Mouse (Mus musculus) layer of hippocampus, adult 18-20 months (tissue): Measurements from ENCODE around the gene Prkg1. TPM values are rescaled to one million over a fixed set of nuclear protein-coding genes. Genes with fewer than 3 reads are reported as not detected.

ENCODE experiments used
- DNase-seq, 2 experiments: peaks; one replicate each; pipeline ENCODE4 v3.0.0; 2022; ENCODE audit warnings: low spot score in 2 of 2
- total RNA-seq, 2 experiments: library from RNA; stranded (reverse); gene quantifications; 2 replicates each; pipeline ENCODE4 v1.2.3; 2021

Gene Prkg1
- total RNA-seq, 2 experiments from 2014 or later, result 20.8 to 22.6 TPM

GRCm38 (mm10) chr19:31746635-31747034 lies 18.2 kb downstream of the Prkg1 start:
- DNase-seq, result peak in 1 of 2 experiments; percentile 49

GRCm38 (mm10) chr19:31743241-31744045 lies 21.4 kb downstream of the Prkg1 start:
- no peak for DNase-seq

DNA sequence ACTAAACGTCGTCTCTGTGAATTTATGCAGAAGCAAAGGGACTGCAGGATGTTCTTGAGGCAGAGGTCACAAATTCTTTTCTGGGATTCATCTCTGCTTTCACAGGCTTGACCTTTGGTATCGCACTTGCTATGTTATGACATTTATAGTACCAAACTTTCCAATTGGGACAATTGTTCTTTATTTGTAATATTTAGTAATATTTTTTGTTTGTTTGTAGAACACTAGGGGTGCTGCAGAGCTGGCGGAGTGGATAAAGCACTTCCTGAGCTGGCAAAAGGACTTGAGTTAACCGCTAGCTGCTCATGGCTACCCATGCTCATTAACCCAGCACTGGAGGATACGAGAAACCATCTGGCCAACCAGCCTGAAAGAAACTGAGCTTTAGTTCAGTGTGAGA lies 49.9 kb downstream of the Prkg1 start:
- DNase-seq, result no peak

DNA sequence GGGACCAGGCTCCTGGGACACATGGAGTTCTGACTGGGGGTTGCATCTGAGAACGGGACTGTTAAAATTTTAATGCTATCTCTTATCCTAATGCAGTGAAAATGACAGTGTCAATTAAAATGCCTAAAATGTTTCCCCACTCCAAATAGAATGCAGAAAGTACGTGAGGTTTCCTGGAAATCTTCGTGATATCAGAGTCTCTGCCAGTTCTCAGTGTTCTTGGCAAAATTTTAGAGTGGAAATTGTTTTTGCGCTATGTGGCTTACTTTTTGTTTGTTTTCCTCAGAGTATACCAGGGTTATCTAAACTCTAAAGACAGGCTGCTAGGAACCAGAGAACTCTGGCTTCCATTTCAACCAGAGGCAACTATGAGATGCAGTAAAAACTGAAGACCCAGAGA lies 50.4 kb downstream of the Prkg1 start:
- DNase-seq, result no peak

DNA sequence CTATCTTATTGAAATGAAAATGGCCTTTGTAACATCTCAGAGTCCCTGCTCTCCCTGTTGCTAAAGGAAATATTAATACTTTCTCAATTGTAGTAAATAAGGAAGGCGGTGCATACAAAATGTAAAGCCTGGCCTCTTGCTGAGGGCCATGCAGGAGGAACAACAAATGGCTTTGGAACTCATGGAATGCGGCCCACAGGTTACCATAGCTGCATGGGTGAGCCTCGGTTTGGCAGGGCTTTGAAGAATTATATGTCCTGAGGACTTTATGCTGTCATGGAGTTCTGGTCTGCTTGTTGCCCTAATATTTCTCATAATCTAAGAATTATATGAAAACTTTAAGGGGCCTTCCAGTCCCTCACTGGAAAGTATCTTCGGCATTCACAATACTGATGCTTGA lies 51.5 kb downstream of the Prkg1 start:
- DNase-seq, result no peak

DNA sequence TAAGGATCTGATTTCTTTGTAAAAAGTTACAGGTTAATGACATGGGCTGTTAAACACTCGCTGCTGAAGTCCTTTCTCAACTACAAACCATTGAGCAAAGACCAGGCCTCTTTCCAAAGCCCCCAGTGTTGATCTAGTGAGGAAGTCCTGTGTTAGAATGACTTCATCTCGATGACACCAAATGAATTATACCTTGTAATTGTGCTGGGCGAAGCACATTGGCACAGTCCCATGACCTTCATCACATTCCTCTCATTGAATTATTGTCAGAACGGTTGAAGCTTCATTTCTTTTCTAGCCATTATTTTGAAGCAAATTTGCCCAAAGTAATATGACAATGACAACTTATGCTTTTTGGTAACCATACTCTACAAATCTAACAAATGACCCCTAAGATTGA lies 54.5 kb downstream of the Prkg1 start:
- no peak for DNase-seq

DNA sequence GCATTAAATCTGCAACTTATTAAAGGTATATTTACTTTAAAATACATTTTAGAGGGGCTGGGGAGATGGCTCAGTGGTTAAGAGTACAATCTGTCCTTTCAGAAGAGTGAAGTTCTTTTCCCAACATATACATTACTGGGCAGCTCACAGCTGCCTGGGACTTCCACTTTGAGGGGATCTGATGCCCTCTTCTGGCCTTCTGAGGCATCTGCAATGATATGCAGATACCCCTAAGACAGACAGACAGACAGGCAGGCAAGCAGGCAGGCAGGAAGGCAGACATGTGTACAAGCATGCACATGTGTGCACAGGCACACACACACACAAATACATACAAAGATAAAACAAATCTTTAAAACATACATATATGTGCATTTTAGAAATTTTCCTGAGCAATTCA lies 60.8 kb downstream of the Prkg1 start:
- DNase-seq, result no peak

- DNase-seq, result peak in 1 of 2 experiments; percentile 2
Measured at GRCm38 (mm10) chr19:31698916-31699315, 65.9 kb downstream of the Prkg1 start.

DNA sequence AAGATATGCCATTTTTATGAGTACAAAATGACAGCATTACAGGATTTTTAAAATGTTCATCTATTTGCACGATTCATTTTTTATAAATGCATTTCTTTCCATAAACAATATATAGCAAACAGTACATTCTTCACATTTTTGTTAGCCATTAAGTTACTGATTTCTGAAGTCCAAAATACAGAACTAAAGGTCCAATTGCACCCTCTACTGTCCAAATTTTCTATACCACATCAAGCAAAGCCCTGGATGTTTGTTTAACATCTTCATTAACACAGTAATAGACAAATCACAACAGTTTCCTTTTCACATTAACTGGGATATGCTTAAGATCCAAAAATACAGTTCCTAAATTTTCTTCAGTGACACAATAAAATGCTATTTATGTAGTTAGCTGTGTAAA lies 84.0 kb downstream of the Prkg1 start:
- DNase-seq, result peak in 1 of 2 experiments; percentile 46

DNA sequence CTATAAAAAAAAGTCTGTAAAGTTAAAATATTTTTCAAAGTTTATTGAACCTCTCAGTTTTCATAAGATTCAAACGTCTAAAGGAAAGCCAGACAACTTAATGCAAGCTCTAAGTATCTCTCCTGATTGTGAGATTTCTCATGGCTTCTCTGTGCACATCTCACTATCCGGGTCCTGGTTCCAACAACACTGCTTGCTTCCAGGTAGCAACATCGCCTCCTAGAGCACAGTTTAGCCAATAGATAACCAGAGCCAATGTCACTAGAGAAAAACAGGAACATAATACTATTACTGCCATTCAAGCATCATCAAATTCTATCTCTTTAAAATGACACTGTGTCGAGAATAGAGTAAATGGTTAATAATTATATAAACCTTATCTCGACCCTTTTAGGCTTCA lies 86.5 kb downstream of the Prkg1 start:
- peak in 1 of 2 experiments; percentile 12 for DNase-seq

DNA sequence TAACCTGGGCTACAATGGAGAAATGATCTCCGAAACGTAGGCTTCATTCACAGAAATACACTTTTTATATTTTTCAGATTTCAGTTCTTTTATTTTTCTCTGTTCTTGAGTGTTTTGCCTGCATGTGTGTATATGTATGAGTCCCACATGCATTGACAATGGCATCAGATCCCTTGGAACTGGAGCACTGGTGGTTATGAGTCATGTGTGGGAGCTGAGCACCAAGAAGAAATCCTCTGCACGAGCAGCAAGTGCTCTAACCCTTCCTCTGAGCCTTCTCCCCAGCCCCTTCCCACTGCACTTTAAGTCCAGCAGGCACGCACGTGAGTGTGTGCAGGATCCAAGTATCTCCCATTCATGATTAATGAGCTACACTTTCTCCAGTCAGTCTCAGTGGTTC lies 93.1 kb downstream of the Prkg1 start:
- no peak for DNase-seq

GRCm38 (mm10) chr19:31665007-31665406 lies 99.8 kb downstream of the Prkg1 start:
- peak; percentile 25 to 61 for DNase-seq

GRCm38 (mm10) chr19:31664159-31664991 lies 100.5 kb downstream of the Prkg1 start:
- DNase-seq, result peak; percentile 63 to 83

DNA sequence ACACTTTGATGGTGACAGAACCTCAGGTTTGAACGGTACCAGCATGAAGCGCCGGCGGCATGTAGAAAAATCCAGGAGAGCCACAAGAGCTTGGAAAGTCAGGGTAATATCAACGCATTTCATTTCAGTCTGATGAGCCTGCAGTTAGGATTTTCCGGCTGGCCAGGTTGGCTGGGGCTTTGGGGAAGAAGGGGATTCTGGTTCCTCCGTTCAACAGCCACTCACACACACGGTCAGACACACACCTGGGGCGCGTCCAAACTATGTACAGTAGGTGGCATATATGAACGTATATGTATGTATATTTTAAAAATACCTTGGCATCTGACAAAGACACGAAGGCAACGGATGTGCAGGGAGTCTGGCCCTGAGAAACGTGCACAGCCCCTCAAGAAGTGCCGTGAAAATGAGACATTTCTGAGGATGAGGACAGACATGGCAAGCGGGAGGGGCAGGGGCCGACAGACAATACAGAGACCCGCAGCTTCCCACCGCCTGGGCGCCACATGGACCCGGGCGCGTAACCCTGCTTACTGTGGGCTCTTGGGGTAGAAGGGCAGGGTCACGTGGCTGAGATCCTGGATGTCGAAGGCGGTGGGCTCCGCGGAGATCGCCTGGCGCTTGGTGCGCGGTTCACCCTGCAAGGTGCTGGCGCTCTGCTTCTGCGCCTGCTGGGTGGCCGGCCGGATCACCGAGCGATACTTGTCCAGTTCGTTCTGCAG lies 101.2 kb downstream of the Prkg1 start:
- DNase-seq, result peak; percentile 15 to 41

GRCm38 (mm10) chr19:31662802-31663201 lies 102.0 kb downstream of the Prkg1 start:
- DNase-seq, result peak; percentile 59 to 79

DNA sequence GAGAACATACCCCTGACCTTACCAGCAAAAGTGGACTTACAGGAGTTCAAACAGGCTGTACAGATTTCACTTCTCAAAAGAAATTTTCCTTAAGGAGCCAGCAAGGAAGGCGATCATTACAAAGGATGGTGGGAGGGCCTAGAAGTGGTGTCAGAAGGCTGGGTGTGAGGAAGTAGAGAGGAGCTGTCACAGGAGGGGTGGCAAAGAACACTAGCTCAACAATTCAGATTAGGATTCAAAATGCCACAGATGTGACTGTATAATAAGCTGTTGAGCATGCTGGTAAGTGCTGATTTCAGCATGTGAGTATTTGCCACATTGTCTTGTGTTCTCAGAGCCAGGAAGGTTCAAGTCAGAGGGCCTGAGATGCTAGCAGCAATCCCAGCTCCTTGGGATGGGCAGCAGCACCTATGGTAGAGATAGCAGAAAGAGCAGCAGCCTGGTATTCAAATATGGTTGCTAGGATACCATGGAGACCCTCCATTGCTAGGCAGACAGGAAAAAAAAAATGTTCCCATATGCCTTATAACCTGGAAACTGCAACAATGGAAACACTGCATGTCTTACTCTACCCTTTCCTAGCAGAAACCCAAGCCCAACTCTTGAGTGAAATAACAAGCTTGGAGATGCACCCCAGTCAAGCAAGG lies 106.0 kb downstream of the Prkg1 start:
- peak in 1 of 2 experiments; percentile 11 for DNase-seq

DNA sequence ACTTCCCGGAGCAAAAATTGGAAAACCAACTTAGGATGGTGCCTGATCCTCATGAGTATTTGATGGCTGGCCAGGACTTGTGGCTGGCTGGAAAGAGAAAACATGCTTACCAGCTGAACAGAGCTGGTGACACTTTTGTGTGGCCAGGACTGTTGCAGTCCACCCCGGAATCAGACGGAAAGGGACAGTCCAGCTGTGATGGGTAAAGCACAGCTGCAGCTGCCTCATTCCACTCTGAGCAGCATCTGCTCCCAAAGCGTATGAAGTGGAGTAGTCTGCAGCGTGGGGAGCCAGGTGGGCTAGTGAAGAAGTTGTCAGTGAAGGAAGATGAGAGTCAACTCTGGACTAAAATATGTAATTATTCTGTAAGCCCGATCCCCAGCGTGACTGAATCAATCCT lies 108.6 kb downstream of the Prkg1 start:
- no peak for DNase-seq

GRCm38 (mm10) chr19:31655826-31656225 lies 109.0 kb downstream of the Prkg1 start:
- no peak for DNase-seq

DNA sequence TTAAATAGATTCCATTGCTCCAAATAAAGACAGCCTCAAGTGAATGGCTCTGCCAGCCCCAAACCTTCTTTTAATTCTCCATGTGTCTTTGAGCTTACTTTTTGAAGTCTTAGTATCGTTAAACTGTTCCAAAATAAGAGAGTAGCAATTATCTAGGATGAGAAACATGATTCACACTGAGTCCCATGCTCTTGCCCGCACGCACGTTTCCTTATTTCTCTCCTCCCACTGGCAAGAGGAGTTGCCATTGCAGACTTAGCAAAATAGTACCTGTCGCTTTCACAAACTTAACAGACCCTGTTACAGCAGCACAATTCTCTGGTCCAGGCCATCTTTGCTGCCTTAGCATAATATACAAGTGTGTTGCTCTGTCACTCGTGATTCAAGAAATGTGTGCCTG lies 110.8 kb downstream of the Prkg1 start:
- DNase-seq, result no peak

DNA sequence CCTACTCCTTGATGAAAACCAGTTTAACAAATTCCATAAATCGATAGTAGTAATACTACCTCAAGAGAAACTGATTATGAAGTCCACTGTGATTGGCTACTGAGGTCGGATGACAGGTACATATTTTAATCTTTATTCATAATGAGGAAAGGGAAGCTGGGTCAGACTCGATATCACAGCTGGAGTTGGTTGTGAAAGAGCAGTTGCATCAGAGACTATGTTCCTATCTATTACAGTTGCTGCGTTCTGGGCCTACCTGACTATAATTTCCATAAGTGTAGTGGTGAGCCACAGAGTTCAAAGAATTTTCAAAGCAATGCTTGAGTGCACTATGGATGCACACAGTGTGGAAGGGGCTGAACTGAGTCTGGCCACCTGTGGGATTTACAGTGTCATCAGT lies 114.4 kb downstream of the Prkg1 start:
- DNase-seq, result no peak

DNA sequence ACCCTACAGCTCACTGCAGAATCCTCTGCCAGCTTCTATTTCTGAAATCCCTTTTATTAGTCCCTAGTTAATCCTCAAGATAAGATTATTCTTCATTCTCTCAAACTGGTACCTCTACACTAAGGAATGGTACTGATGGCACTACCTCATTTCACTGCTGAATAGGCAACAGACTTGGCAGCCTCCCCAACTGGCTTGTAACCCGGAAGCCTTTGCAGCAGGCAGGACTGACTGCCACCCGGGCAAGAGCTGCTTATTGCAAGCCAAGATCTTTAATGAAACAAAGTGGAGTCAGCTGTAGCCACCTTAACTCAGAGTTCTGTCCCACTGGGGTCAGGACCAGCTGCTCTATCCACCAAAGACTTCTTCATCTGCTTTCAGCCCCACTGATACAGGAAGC lies 117.3 kb downstream of the Prkg1 start:
- no peak for DNase-seq
